Mouse (Mus musculus) cerebellum, adult 9-11 months (tissue): ENCODE measurements at regions not wholly inside any gene's neighbourhood (a gene's known extent, or its start where the extent isn't known, plus 50 kb on each side); places are given as distances from the start of the nearest gene placed in this dataset.

Experiments
- DNase-seq: peaks from one replicate; pipeline ENCODE4 v3.0.0; 2022

DNA sequence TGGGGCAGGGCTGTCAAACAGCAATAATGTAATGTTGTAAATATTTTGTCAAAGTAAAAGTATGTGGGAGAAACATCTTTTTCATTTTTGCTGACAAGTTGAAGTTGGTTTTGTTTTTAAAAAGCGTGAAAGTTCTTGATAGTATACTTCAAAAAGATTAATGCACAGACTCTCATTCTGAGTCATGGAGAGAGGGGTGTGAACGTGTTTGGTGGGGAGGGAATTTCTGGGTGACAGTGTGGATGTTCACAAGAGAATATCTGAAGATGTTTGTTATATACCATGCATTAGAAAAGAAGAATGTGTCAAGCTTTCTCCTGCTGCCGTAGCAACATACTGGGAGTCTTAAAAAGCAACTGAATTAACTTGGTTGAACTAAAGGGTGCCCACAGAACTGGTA lies 57.0 kb downstream of the Rps29 start:
- no peak for DNase-seq

- DNase-seq: no peak
Measured at GRCm38 (mm10) chr12:69094856-69095255, 64.1 kb downstream of the Rps29 start.

DNA sequence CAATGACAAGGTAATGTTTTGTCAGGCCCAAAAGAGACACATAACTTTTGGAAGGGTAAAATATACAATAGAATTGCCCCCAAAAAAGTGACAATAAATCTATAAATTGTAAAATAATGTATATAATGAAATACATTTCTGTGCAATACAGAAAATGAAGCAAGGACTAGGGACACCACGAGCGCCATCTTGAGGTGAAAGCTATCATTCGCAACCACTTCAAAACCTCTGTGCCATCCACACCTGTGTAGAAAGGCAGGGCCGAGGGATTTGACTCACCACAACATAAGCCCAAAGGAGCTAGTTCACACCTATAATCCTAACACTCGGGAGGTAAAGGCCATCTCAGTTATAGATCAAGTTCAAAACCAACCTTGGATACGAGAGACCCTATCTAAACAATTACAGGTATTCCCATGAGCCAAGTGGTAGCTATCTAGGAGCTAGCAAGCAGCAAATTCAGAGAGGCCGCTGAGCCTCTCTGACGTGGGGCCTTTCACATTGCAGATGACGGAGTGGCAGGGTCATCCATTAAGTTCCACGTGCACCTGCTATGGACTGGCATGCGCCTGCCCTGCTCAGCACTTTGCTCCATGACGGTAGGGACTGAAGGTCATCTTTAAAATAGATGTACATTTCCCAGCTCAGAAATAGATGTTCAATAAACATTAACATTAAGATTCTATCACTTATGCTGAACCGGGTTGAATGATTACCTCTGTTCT lies 65.8 kb downstream of the Rps29 start:
- DNase-seq: no peak

- no peak for DNase-seq
Measured at GRCm38 (mm10) chr12:69087928-69088609, 70.9 kb downstream of the Rps29 start.

DNA sequence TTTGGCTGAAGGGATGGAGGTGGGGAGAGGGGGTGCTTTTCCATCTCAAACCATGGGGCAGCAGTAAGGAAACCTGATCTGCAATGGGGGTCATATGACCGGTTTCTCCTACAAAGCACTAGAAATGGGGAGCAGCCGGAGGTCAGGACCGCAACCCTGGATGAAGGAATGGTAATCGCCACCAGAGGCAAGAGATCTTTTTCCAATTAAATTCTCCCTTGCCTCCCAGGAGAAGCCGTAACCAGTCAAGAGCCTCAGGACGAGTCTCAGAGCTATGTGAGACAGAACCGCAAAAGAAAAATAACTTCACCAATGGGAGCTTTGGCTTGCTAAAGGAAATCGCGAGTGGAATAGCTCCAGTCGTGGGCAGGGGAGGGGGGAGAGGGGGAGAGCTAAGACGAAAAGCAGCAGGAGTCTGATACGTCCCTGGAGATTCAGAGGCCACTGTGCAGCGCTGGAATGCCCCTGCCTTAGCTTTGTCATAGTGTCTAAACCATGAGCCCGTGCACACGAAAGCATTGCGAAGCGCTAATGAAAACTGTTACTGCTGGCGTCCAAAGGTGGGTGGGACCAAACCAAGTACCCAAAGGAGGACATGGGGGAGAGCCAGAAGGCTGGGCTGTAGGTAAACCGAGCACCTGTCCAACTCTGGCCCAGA lies 73.3 kb downstream of the Rps29 start:
- DNase-seq: no peak

DNA sequence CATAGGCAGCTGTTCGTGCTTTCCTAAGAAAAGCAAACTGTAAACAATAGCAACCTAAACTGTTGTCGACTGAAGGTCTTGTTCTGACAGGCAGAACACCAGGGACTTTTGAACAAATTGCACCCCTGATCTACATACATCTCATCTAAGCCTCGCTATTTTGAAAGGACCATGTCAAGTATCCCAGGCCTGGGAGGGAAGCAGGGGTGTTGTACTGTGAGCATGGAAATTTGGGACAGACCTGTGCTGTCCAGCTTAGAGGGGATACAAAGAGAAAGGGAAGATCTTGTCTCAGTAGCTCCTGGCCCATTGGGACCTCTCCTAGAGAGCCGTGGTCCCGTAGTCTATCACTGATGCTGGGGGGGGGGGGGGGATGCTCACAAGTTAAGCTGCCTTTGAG lies 74.3 kb downstream of the Rps29 start:
- no peak for DNase-seq

- DNase-seq: no peak
Measured at GRCm38 (mm10) chr12:69082051-69082450, 76.9 kb downstream of the Rps29 start.

DNA sequence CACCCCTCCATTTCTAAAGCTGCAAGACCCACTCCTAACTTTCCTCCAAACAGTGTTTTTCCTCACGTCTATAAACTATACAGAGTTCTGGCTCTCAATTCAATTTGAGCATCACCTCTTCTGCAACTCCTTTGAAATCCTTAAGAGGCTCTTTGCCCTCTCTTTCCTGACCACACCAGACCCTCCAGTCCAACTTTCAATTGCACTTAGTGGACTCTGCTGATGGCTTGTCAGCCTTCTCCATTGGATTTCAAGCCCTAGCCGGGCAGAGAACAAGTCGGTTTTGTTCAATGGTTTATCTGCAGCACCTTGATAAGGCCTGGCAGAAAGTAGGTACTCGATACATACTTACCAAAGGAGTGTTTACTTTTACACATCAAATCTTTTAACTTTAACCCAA lies 119.4 kb downstream of the Rps29 start:
- DNase-seq: no peak

DNA sequence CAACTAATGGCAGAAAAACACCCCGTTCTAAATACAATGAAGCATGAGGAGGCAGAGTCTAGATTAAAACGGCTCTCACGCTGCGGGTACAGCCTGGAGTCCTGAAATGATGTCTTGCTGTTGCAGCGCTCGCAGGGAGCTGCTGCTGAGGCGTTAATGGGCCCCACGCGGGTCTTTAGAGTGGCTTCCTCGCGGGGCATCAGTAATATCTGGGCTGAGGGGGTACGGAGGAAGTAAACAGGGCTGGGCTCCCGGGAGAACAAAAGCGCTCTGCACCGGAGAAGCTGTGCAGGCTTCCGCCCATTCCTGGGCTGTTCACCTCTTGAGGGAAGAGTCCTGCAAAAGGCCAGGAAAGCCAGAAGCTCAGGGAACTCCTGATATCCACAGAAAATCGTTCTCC lies 135.4 kb downstream of the Rps29 start:
- no peak for DNase-seq

DNA sequence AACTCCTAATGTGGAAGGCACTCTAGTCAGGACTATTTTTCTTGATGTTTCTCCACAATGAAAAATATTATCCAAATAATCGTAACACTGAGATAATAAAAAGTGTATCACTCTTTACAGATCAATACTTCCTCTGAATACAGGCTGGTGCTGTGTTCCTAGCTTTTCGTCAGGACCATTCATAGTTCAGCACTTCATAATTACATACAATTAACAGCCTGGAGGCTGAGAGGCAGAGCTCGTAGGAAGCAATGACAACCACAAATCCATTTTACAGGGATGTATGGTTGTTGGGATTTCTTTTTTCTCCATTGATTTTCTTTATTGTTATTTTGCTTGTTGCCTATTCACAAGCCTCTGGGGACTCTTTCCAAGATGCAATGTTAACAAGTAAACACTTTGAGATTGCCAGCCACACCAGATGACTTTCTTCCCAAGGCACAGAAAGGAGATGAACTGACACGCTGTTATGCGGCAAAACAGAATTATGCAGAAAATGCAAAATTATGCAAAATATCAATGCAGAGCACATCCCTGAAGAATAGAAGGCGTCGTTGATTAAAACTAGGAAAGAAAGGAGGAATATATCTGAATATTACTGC lies 142.2 kb downstream of the Rps29 start:
- no peak for DNase-seq

GRCm38 (mm10) chr12:69005141-69005540 lies 153.8 kb downstream of the Rps29 start:
- no peak for DNase-seq

- no peak for DNase-seq
Measured at GRCm38 (mm10) chr12:69002106-69002505, 156.9 kb downstream of the Rps29 start.

DNA sequence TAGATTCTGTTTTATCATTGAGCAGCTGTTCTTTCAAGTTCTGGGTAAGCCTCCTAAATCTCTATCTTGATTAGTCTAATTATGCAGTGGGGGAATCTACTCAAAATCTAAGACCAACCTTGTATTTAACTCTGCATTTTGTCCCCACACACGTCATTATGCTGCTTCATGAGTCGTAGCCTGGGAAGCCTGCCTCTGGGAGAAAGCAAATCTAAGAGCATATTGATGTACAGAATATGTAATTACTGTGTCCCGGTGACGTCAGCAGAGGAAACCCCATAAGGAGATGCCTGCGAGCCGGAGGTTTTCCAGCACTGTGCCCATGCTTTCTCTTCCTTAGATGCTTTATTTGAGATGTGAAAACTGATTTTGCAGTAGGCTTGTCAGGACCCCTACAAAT lies 161.7 kb downstream of the Rps29 start:
- DNase-seq: no peak

- DNase-seq: no peak
Measured at GRCm38 (mm10) chr12:68996740-68997139, 162.2 kb downstream of the Rps29 start.

- no peak for DNase-seq
Measured at GRCm38 (mm10) chr12:68980640-68981039, 178.3 kb downstream of the Rps29 start.

DNA sequence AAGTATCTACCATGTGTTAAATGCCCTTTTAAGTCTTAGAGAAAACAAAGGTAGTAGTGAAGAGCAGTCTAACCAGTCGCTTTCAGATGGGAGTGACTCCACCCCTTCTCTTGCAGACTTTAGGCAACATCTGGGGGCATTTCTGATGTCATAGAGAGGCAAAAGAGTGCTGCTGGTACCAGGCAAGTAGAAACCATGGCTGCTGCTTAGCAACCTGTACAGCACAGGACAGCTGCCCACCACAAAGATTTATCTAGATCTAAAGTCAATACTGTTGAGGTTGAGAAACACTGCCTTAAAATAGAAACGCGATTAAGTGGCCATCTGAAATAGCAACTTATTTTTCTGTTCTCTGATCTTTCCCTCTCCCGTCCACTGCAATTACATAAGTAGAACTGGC lies 178.8 kb downstream of the Rps29 start:
- DNase-seq: no peak

- DNase-seq: no peak
Measured at GRCm38 (mm10) chr12:68979232-68979631, 179.8 kb downstream of the Rps29 start.

- no peak for DNase-seq
Measured at GRCm38 (mm10) chr12:68977276-68977675, 181.7 kb downstream of the Rps29 start.

- DNase-seq: no peak
Measured at GRCm38 (mm10) chr12:68947240-68947639, 211.7 kb downstream of the Rps29 start.

GRCm38 (mm10) chr12:68910590-68910989 lies 248.4 kb downstream of the Rps29 start:
- no peak for DNase-seq

DNA sequence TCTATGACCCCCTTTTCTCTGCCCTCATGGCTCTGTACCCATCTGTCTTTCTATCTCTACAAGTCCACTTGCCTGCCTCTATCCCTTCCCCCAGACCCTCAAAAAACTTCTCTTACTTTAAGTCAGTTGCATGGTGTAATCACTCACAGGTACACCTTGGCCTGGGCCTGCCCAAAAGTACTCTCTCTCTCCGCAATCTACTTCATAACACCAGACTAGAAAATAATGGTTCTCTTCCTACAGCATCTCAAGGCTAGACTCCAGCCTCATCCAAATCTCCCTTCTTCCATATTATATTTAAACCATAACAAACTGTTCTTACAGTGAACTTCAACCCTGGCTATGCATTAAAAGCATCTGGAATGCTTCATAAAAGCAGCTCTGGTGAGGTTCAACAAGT lies 254.2 kb downstream of the Rps29 start:
- DNase-seq: no peak

DNA sequence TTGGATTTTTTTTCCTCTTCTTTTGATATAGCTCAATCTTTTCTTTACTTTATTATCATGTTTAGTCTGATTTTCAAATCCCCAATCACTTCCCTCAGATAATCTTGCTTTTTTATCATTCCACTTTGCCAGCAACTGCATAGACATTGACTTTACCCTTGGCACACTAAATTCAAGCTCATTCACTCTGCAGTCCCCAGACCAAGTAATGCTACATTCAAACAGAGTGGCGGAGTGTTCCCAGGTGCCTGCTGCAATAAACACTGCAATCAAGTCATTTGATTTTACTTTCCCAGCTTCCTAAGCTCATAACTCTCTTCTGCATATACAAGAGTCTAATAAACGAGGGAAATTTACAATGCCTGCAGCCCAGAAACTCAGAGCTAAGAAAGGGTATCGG lies 269.8 kb downstream of the Rps29 start:
- no peak for DNase-seq

DNA sequence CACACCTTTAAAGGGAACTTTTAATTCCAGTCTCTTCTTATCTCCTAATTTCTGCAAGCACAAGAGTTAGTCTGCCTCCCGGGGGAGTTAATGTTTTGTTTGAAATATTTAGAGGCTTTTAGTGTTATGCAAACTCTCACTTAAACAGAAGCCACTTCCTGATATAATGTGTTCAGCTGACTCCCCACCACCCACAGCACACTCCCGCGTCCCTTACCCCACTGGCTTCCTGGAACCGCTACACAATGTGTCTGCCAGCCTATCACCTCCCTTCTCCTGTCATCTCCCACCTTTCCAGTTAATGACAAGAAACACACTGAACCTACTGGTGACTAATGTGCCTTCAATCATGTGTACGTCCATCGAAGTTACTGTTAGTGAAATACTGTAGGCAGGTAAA lies 276.5 kb downstream of the Rps29 start:
- no peak for DNase-seq

GRCm38 (mm10) chr12:68879425-68879824 lies 279.6 kb downstream of the Rps29 start:
- DNase-seq: no peak
